Comparison of ENCODE assay signal across 14 mouse cellular contexts in the genomic region with DNA sequence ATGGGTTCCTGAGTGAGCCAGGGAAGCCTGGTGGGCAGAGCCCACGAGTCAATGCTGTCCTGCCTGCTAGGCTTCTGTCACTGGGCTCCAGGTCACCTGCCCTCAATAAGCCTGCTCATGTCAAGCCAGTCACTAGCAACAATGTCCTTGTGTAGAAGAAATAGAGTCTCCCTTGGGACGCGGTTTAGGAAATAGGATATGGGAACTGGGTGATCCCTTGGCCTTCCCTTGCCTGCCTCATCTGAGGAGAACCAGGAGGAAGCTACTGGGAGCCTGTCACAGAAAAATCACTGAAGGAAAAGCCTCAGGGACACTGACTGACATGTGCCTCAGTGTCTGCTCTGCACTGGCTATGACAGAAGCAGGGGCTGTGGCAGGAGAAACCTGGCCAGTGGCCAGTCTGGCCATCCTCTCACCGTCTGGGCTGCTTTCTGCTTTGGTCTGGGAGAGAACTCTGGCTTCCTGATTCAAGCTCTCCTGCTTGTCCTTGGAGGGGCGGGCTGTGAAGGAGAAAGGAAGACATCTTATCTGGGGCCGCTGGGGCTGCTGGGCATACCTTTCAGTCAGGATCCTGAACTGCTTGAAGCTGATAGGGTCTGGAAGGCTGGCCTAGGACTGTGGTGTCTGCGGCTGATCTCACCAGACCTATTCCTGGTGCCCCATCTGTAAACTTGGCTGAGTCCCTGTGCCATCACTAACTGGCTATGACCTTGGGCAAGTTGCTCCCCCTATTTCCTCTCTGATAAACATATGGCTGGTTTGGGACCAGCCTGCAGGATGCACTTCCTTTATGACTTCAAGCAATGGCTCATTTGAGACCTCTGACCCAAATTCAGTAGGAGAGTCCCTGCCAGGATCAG. TPM values are rescaled to one million over a fixed set of nuclear protein-coding genes. Genes with fewer than 3 reads are reported as not detected.
DNase-seq lines count a peak whose midpoint lies in the region; ATAC-seq and TF ChIP-seq lines count a peak whose summit lies in the region.
"Had no signal": no experiment of that assay in that cellular context is flagged by ENCODE, and none has a peak within 500 bp of the region (broad histone marks: within the 10 kb centered on the region; RNA-seq: fewer than 3 reads in every experiment).

No protein-coding gene starts in this region.

- DNase-seq in hindbrain, embryonic 10.5 days (ENCODE audit: low spot score), result no peak
- DNase-seq in testis, postnatal 10 days (ENCODE audit: low spot score), result no peak
- peak; percentile 12 for DNase-seq in skeletal muscle tissue, adult 2 months (ENCODE audit: low read depth, low spot score)
- no peak for DNase-seq in layer of hippocampus, postnatal 14 days (ENCODE audit: low spot score in 2 of 2)
- no peak for DNase-seq in thymus, postnatal 36 days
- DNase-seq: kidney, postnatal 10 days; spleen, adult 18-20 months; thymus, postnatal 25 days had no signal

- TF ChIP-seq POLR2A in testis, adult 2 months (IDR thresholded peaks at IDR 0.05; ENCODE audit: control insufficient read depth, low read depth, low read length), result no peak

- no peak for TF ChIP-seq CTCF in testis, adult 2 months (IDR thresholded peaks at IDR 0.05; ENCODE audit: control insufficient read depth, insufficient read depth, insufficient replicate concordance, low read depth, low read length)

- H3K27ac ChIP-seq in hindbrain, embryonic 10.5 days, result peak overlapping the region; percentile 20; the same call in 1 of the 2 replicates
- no peak overlapping the region for H3K27ac ChIP-seq in hindbrain, embryonic 16.5 days (ENCODE audit: low read depth, low read length)
- 0 out of 2 replicates have a peak overlapping the region, but pooled peaks have one; percentile 12 for H3K27ac ChIP-seq in testis, adult 2 months (ENCODE audit: control insufficient read depth, insufficient read depth, low read depth, low read length)
- peak overlapping the region; percentile 68 for H3K27ac ChIP-seq in heart, embryonic 15.5 days
- H3K27ac ChIP-seq: embryonic facial prominence, embryonic 15.5 days; midbrain, embryonic 10.5 days; neural tube, embryonic 12.5 days had no signal

- no peak overlapping the region for H3K4me2 ChIP-seq in hindbrain, embryonic 16.5 days (ENCODE audit: low read length)
- no peak overlapping the region for H3K4me2 ChIP-seq in heart, embryonic 15.5 days
- H3K4me2 ChIP-seq: embryonic facial prominence, embryonic 15.5 days; neural tube, embryonic 12.5 days had no signal

- H3K4me1 ChIP-seq in hindbrain, embryonic 10.5 days (replicated peaks), result peaks cover 23% of the 10 kb centered on the region
- no peaks in the 10 kb centered on the region for H3K4me1 ChIP-seq in hindbrain, embryonic 16.5 days (ENCODE audit: control insufficient read depth, insufficient read depth, low read depth, low read length)
- H3K4me1 ChIP-seq in testis, adult 2 months (ENCODE audit: control insufficient read depth, insufficient read depth, low read length), result peaks cover 14% of the 10 kb centered on the region
- peaks cover 51% of the 10 kb centered on the region for H3K4me1 ChIP-seq in heart, embryonic 15.5 days (replicated peaks)
- H3K4me1 ChIP-seq: neural tube, embryonic 12.5 days had no signal

- no peak for ATAC-seq in hindbrain, embryonic 16.5 days
- 0 out of 2 replicates have a peak, but pooled peaks have one; percentile 25 for ATAC-seq in heart, embryonic 15.5 days (replicated peaks; ENCODE audit: insufficient number of reproducible peaks, insufficient read depth, low FRiP score, low read depth)

- no peak overlapping the region for H3K4me3 ChIP-seq in hindbrain, embryonic 10.5 days
- H3K4me3 ChIP-seq in hindbrain, embryonic 16.5 days (ENCODE audit: low read length), result no peak overlapping the region
- peak overlapping the region; percentile 21 for H3K4me3 ChIP-seq in testis, adult 2 months (ENCODE audit: control insufficient read depth, low read depth, low read length)
- no peak overlapping the region for H3K4me3 ChIP-seq in heart, embryonic 15.5 days
- H3K4me3 ChIP-seq: embryonic facial prominence, embryonic 15.5 days; midbrain, embryonic 10.5 days; neural tube, embryonic 12.5 days had no signal

- 77% methylated on average over 7 of the region's 7 CpGs for WGBS in hindbrain, embryonic 10.5 days
- WGBS in hindbrain, embryonic 16.5 days, result 79% methylated on average over 7 of the region's 7 CpGs
- 38% methylated on average over 7 of the region's 7 CpGs for WGBS in heart, embryonic 15.5 days

- H3K9ac ChIP-seq in hindbrain, embryonic 16.5 days (ENCODE audit: low read depth, low read length), result no peak overlapping the region
- no peak overlapping the region for H3K9ac ChIP-seq in heart, embryonic 15.5 days
- H3K9ac ChIP-seq: embryonic facial prominence, embryonic 15.5 days; neural tube, embryonic 12.5 days had no signal

- no peaks in the 10 kb centered on the region; the same call in none of the 2 replicates for H3K27me3 ChIP-seq in hindbrain, embryonic 10.5 days (ENCODE audit: insufficient read depth, poor library complexity, severe bottlenecking)
- H3K27me3 ChIP-seq in hindbrain, embryonic 16.5 days (replicated peaks; ENCODE audit: control insufficient read depth, insufficient read depth, low read length), result no peaks in the 10 kb centered on the region
- no peaks in the 10 kb centered on the region for H3K27me3 ChIP-seq in testis, adult 2 months (ENCODE audit: control insufficient read depth, insufficient read depth, low read length)
- H3K27me3 ChIP-seq in heart, embryonic 15.5 days, result no peaks in the 10 kb centered on the region
- H3K27me3 ChIP-seq: embryonic facial prominence, embryonic 15.5 days; neural tube, embryonic 12.5 days had no signal

- no peaks in the 10 kb centered on the region for H3K36me3 ChIP-seq in hindbrain, embryonic 10.5 days
- no peaks in the 10 kb centered on the region for H3K36me3 ChIP-seq in hindbrain, embryonic 16.5 days (ENCODE audit: control insufficient read depth, insufficient read depth, low read length)
- H3K36me3 ChIP-seq in testis, adult 2 months (ENCODE audit: control insufficient read depth, insufficient read depth, low read length), result no peaks in the 10 kb centered on the region
- no peaks in the 10 kb centered on the region for H3K36me3 ChIP-seq in heart, embryonic 15.5 days
- H3K36me3 ChIP-seq: embryonic facial prominence, embryonic 15.5 days; midbrain, embryonic 10.5 days; neural tube, embryonic 12.5 days had no signal

- no peaks in the 10 kb centered on the region for H3K9me3 ChIP-seq in hindbrain, embryonic 10.5 days
- H3K9me3 ChIP-seq in hindbrain, embryonic 16.5 days (ENCODE audit: control insufficient read depth, low read length), result no peaks in the 10 kb centered on the region
- H3K9me3 ChIP-seq in heart, embryonic 15.5 days (replicated peaks), result no peaks in the 10 kb centered on the region
- H3K9me3 ChIP-seq: embryonic facial prominence, embryonic 15.5 days; midbrain, embryonic 10.5 days; neural tube, embryonic 12.5 days had no signal

RNA-seq across cellular contexts. Expression of a gene that starts 19.4 kb away (rescaled TPM):
- polyA plus RNA-seq in hindbrain, embryonic 10.5 days (2016; fragmentation: Nextera tagmentation; extraction: Ambion mirVana), result 0.05 TPM in 1 of 2 replicates, not detected in the other
- polyA plus RNA-seq in hindbrain, embryonic 16.5 days (2015; fragmentation: Nextera tagmentation; extraction: Ambion mirVana), result 0.04 and 0.11 TPM in 2 replicates
- polyA plus RNA-seq in testis, adult 2 months (2012; rRNA removed), result 0.52 and 0.70 TPM in 2 replicates
- polyA plus RNA-seq in heart, embryonic 15.5 days (2015; fragmentation: Nextera tagmentation; extraction: Ambion mirVana), result 0.03 and 0.04 TPM in 2 replicates
- under 1 TPM; 0.12 to 0.28 TPM for total RNA-seq in layer of hippocampus, postnatal 14 days (2021)
- polyA plus RNA-seq: neural tube, embryonic 12.5 days had no signal

RNA-seq across cellular contexts. Expression of a gene that starts 28.7 kb away (rescaled TPM):
- polyA plus RNA-seq in hindbrain, embryonic 10.5 days (2016; fragmentation: Nextera tagmentation; extraction: Ambion mirVana), result 64.9 and 70.4 TPM in 2 replicates
- 32.1 and 37.1 TPM in 2 replicates for polyA plus RNA-seq in hindbrain, embryonic 16.5 days (2015; fragmentation: Nextera tagmentation; extraction: Ambion mirVana)
- 17.1 and 19.9 TPM in 2 replicates for polyA plus RNA-seq in testis, adult 2 months (2012; rRNA removed)
- 32.5 and 36.9 TPM in 2 replicates for polyA plus RNA-seq in heart, embryonic 15.5 days (2015; fragmentation: Nextera tagmentation; extraction: Ambion mirVana)
- total RNA-seq in layer of hippocampus, postnatal 14 days (2021), result 10 to 100 TPM; 22.4 to 25.0 TPM
